Mouse (Mus musculus) lung, postnatal 0 days (tissue): ENCODE measurements around the gene Slc6a18.

Source experiments
- CTCF ChIP-seq: IDR thresholded peaks from 2 replicates; pipeline ENCODE4 v1.5.1; 2016; ENCODE audit warnings: antibody characterized with exemption, mild to moderate bottlenecking
- EP300 ChIP-seq: IDR thresholded peaks from 2 replicates; pipeline ENCODE4 v1.6.1; 2016; ENCODE audit warnings: antibody characterized with exemption, mild to moderate bottlenecking, control low read depth

DNA sequence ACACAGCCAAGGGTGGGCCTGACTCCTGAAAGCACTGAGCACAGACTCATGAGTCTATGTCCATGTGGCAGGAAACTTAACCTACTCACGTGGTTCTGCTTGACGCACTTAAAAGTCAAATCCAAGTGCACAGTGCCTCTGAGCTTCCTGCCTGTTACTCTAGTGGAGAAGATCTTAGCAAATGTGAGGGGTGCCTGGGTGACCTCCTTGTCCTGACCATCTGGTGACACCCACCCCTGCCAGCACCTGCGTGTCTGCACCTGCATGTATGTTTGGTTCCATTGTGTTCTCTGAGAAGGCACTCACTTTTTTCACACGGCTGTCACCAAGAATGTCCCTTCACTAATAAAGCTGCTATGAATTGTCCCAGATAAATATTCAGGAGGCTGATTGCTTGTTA lies 36.5 kb downstream of the Slc6a18 start:
- TF ChIP-seq CTCF, result no peak
- no peak for TF ChIP-seq EP300
